ENCODE assay signal across 22 mouse cellular contexts in the genomic region with DNA sequence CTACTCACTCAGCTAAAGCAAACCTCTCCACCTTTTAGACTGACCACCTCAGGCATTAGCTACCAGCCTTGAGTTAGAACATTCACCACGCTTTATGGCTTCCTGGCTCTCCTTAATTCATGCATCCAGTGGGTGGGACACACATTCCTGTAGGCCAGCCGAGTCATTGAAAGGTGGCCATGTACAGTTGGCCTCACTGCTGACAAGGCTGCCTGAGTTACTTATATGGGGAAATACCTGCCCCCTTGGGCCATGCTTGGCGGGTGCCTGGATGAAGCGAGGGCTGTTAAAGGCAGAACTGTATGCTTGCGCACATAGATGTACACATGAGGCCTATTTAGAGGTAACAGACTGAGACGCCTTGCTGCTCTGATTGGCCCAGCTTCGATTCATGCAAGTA.
"Had no signal": no experiment of that assay in that cellular context is flagged by ENCODE, and none has a peak within 500 bp of the region (broad histone marks: within the 10 kb centered on the region; RNA-seq: fewer than 3 reads in every experiment).

No protein-coding gene starts in this region.

- H3K9me3 ChIP-seq: limb, embryonic 12.5 days; limb, embryonic 15.5 days; megakaryocyte, embryonic 14.5 days; midbrain, embryonic 10.5 days; midbrain, embryonic 13.5 days had no signal

- DNase-seq: kidney, adult 11 months; layer of hippocampus, postnatal 36 days; left cerebral cortex, postnatal 4 days; liver, postnatal 0 days; lung, embryonic 14.5 days; right cerebral cortex, adult 18-20 months; right cerebral cortex, postnatal 14 days; right cerebral cortex, postnatal 4 days; thymus, adult 2 months; thymus, postnatal 25 days had no signal

- H3K4me2 ChIP-seq: limb, embryonic 12.5 days; limb, embryonic 15.5 days; liver, embryonic 11.5 days; lung, embryonic 14.5 days; midbrain, embryonic 13.5 days had no signal

- H3K9ac ChIP-seq: limb, embryonic 12.5 days; limb, embryonic 15.5 days; liver, embryonic 14.5 days; liver, postnatal 0 days; lung, embryonic 14.5 days; midbrain, embryonic 13.5 days had no signal

- ATAC-seq: liver, postnatal 0 days; lung, postnatal 0 days; midbrain, embryonic 13.5 days; midbrain, embryonic 16.5 days had no signal

- H3K27me3 ChIP-seq: limb, embryonic 12.5 days; limb, embryonic 15.5 days; megakaryocyte, embryonic 14.5 days; midbrain, embryonic 13.5 days had no signal

- H3K4me3 ChIP-seq: left cerebral cortex, adult 2 months; limb, embryonic 12.5 days; limb, embryonic 15.5 days; megakaryocyte, embryonic 14.5 days; midbrain, embryonic 10.5 days; midbrain, embryonic 13.5 days had no signal

- H3K27ac ChIP-seq: left cerebral cortex, adult 2 months; limb, embryonic 12.5 days; limb, embryonic 15.5 days; liver, embryonic 14.5 days; macrophage; midbrain, embryonic 10.5 days; midbrain, embryonic 13.5 days; stomach, postnatal 0 days had no signal
